Mouse (Mus musculus) embryonic facial prominence, embryonic 14.5 days (tissue): ENCODE results near the gene Patl2. TPM values are rescaled to one million over a fixed set of nuclear protein-coding genes. Genes with fewer than 3 reads are reported as not detected.
A peak's percentile ranks its signal among the peaks of the same experiment; 100 is the strongest.

Experiments
- ATAC-seq: fragments of 200-750 bp; cut with Nextera tagmentation; 2 replicates; pipeline ENCODE4 v1.8.0; 2017; ENCODE audit warnings: low read depth, moderate number of reproducible peaks, moderate TSS enrichment
- DNase-seq: peaks from one replicate; pipeline ENCODE4 v3.0.0-alpha.2; 2015; ENCODE audit warnings: low spot score
- H3K27ac ChIP-seq: fragments of 300-500 bp; sonication (generic); replicated peaks from 2 replicates; pipeline ENCODE4 v1.5.1; 2014; ENCODE audit warnings: low read depth, mild to moderate bottlenecking, low read length, moderate library complexity
- H3K27me3 ChIP-seq: fragments of 300-500 bp; sonication (generic); replicated peaks from 2 replicates; pipeline ENCODE4 v1.6.1; 2014; ENCODE audit warnings: low read length; ENCODE audit not compliant: control insufficient read depth, insufficient read depth
- H3K36me3 ChIP-seq: fragments of 300-500 bp; sonication (generic); 2 replicates; pipeline ENCODE4 v1.6.1; 2014; ENCODE audit warnings: low read length, mixed read lengths; ENCODE audit not compliant: control insufficient read depth, insufficient read depth
- H3K4me1 ChIP-seq: fragments of 300-500 bp; sonication (generic); 2 replicates; pipeline ENCODE4 v1.6.1; 2014; ENCODE audit warnings: antibody characterized with exemption, low read length; ENCODE audit not compliant: control insufficient read depth, insufficient read depth
- H3K4me2 ChIP-seq: fragments of 300-500 bp; sonication (generic); 2 replicates; pipeline ENCODE4 v1.6.1; 2014; ENCODE audit warnings: low read depth, mild to moderate bottlenecking, low read length, moderate library complexity, mixed read lengths
- H3K4me3 ChIP-seq: fragments of 300-500 bp; sonication (generic); 2 replicates; pipeline ENCODE4 v1.5.1; 2014; ENCODE audit warnings: low read depth, mild to moderate bottlenecking, low read length
- H3K9ac ChIP-seq: fragments of 300-500 bp; sonication (generic); 2 replicates; pipeline ENCODE4 v1.6.1; 2014; ENCODE audit warnings: low read depth, mild to moderate bottlenecking, low read length, moderate library complexity, mixed read lengths
- H3K9me3 ChIP-seq: fragments of 300-500 bp; sonication (generic); 2 replicates; pipeline ENCODE4 v1.6.1; 2016; ENCODE audit warnings: low read length; ENCODE audit not compliant: control insufficient read depth
- WGBS: fragments of 180-500 bp; shearing (Covaris S2); extraction: QIAGEN DNeasy Blood & Tissue Kit; methylation state at CpG from one replicate; pipeline ENCODE4 v1.1.7; 2014; 5-methylcytosine and 5-hydroxymethylcytosine counted together
- polyA plus RNA-seq: library from polyadenylated mRNA; unstranded; fragments of >200 nt; fragmentation: Nextera tagmentation; extraction: Ambion mirVana; gene quantifications from 2 replicates; pipeline ENCODE4 v1.2.1, GENCODE M21; 2014

Patl2 gene
- polyA plus RNA-seq, 1 experiment from 2014 or later, result not detected

DNA sequence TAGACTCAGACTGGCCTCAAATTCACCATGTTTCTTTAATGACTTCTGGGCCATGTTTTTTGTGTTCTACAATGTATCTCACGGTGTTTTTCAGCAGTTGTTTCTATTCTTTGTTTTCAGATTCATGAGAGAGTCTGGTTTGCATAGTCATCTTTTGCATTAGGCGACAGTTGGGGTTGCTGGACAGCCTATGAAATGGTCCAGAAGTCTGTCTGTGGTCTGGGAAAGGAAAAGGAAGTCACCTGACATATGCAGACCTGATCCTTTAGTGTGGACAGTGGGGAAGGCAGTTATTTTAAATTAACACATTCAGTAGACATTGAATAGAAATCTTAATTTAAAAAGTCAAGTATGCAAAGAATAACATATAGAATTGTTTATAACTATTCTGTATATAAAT lies 23.5 kb downstream of the Patl2 start:
- Histone ChIP-seq H3K4me2 (no peak overlapping the region), H3K4me3 (no peak overlapping the region), H3K4me1 (peaks cover 5% of the 10 kb centered on the region; the same call in 1 of the 2 replicates), H3K9me3 (no peaks in the 10 kb centered on the region), H3K27me3 (no peaks in the 10 kb centered on the region), H3K36me3 (no peaks in the 10 kb centered on the region), H3K27ac (no peak overlapping the region), H3K9ac (no peak overlapping the region)
- no peak for ATAC-seq
- WGBS, result 81% methylated on average over 2 of the region's 2 CpGs
- no peak for DNase-seq

DNA sequence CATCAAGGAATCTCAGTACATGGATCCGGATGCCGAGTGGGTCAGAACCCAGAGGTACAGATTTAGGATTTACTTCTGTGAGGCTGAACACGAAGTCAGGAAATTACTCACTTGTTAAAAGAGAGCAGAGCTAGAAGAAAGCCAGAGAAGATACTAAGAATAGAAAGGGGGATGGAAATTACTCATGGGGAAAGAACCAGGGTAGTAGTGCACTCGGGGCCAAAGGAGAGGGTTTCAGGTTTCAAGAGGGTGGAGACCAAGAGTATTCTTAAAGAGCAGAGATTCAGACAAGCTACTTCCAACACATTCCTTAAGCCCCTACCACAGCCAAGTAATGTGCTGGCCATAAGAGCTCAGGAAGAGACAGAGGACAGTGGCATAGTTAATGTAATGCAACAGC lies 24.4 kb downstream of the Patl2 start:
- no peak overlapping the region for H3K27ac ChIP-seq
- no peaks in the 10 kb centered on the region for H3K36me3 ChIP-seq
- no peak overlapping the region for H3K4me2 ChIP-seq
- no peaks in the 10 kb centered on the region for H3K9me3 ChIP-seq
- peak; percentile 38; the same call in 1 of the 2 replicates for ATAC-seq
- H3K27me3 ChIP-seq, result no peaks in the 10 kb centered on the region
- peak; percentile 38 for DNase-seq
- no peak overlapping the region for H3K4me3 ChIP-seq
- WGBS, result 41% methylated on average over 4 of the region's 4 CpGs
- no peak overlapping the region for H3K9ac ChIP-seq
- peaks cover 5% of the 10 kb centered on the region; the same call in 1 of the 2 replicates for H3K4me1 ChIP-seq

DNA sequence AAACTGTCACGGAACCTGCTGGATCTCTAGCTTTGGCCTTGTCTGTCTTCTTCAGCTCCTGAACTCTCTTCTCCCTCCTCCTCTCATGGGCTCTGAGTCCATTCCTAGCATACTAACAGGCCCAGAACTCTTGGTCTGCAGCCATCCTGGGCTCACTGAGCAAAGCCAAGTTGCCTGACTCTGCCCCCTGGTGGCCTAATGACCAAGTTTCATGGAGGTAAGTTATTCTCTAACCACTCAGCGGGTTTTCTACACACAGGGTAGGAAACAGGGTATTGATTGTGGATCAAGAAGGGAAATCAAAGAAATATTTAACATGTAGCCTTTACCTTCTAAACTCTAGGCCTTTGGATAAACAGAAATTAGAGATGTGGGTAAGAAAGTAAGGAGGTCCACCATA lies 25.3 kb downstream of the Patl2 start, which contains the start of gene Trim69:
TSS of gene Trim69 (plus strand) at position 21 of the 400 bp plus-strand sequence.
- Histone ChIP-seq H3K9ac (no peak within 1 kb of the TSS), H3K27me3 (no peaks in the 10 kb centered on the region), H3K4me1 (peaks cover 5% of the 10 kb centered on the region; the same call in 1 of the 2 replicates), H3K27ac (no peak within 1 kb of the TSS), H3K4me3 (no peak within 1 kb of the TSS), H3K36me3 (no peaks in the 10 kb centered on the region), H3K4me2 (no peak within 1 kb of the TSS), H3K9me3 (no peaks in the 10 kb centered on the region)
- 52% methylated on average over 2 of the region's 2 CpGs for WGBS
- peak; percentile 82 for DNase-seq
- ATAC-seq, result peak; percentile 54; the same call in 1 of the 2 replicates

DNA sequence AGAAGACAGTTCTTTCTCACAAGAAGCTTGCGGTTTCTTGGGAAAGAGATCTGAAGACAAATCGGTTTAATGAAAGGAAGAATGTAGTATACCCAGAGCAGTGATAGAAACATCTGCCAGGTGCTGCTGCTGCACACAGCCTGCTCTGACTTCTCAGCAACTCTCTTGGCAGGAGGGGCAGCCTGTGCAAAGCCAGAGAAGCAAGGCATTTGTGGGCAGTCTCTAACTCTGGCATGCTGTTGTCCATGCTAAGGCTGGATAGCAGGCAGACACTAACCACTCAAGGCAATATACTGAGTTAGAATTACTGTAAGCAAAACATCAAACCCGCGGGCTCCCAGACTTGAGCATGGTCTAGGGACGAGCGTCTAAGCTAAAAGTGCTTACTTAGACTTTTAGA lies 26.3 kb downstream of the Patl2 start:
- peaks cover 5% of the 10 kb centered on the region; the same call in 1 of the 2 replicates for H3K4me1 ChIP-seq

DNA sequence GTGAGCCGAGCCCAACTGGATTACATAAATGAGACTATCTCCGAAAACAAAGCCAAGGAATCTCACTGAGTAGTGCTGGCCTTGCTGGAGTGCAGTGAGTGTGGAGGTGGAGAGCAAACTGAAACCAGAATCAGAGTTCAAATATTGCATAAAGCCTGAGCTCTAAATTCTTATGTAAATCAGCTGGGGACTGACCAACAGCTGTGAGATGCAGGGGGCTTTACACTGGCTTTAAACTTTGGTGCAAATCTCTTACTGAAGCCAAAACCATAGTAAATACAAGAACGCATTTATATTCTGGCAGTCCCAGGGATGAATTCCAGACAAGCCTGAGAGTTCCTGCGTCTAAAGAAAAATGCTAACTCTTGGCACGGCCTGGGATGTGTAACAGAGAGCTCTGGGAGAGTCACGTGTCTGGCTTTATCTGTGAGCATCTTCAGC lies 27.6 kb downstream of the Patl2 start:
- ATAC-seq (peak; percentile 77), DNase-seq (peak; percentile 84)
- Histone ChIP-seq H3K36me3 (peaks cover 3% of the 10 kb centered on the region; the same call in 1 of the 2 replicates), H3K9me3 (no peaks in the 10 kb centered on the region), H3K4me2 (no peak overlapping the region), H3K4me3 (no peak overlapping the region), H3K4me1 (peaks cover 5% of the 10 kb centered on the region; the same call in 1 of the 2 replicates), H3K27ac (no peak overlapping the region), H3K9ac (no peak overlapping the region), H3K27me3 (no peaks in the 10 kb centered on the region)
- WGBS, result 29% methylated on average over 6 of the region's 6 CpGs

More for the DNA sequence above, 26.3 kb downstream of the Patl2 start:
- Histone ChIP-seq H3K27me3 (no peaks in the 10 kb centered on the region), H3K4me3 (no peak overlapping the region), H3K9ac (no peak overlapping the region), H3K4me2 (no peak overlapping the region), H3K27ac (no peak overlapping the region), H3K36me3 (no peaks in the 10 kb centered on the region), H3K9me3 (no peaks in the 10 kb centered on the region)
- no peak for ATAC-seq
- DNase-seq, result no peak
- 80% methylated on average over 6 of the region's 6 CpGs for WGBS

DNA sequence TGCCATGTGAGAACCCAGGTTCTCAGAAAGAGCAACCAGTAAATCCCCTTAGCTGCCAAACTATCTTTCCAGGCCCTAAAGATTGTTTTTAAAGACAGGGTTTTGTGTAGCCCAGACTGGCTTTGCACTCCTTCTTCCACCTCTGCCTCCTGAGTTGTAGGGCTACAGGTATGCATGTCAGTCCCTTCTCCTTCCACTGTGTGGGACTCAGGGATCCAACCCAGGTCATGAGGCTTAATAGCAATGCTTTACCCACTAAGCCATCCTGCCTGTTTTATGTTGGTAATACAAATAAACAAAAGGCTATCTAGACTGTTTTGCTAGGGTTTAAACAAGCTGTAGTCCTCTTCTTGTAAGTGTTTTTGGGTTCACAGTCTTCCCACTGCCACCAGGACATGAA lies 28.4 kb downstream of the Patl2 start:
- no peak for DNase-seq

DNA sequence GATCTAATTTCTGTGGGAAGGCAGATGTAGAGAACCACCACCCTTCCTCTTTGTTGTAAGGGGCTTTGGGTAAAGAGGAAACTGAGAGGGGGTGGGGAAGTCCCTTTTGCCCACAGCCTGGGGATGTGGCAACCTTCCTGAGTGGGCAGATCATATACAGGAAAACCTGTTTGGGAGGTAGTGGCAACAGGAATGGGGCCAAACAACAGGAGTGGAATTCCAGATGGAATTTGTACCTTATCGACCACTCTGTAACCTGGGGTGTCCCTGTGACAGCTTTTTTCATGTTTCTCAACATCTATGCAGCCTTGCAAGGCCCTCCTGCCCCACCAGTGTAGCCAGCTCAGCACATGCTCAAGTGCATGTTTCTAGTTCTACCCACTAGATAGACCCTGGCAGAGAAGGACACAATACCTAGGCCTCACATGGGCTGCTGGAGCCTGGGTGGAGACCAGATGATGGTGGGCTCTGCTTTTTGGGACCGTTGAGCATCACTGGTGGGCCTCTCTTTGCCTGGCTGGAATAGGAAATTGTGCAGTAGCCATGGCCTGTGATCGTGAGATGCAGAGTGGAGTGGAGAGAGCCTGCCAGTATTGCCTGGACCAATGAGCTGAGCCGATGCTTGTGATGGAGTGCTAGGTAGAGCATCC lies 29.8 kb downstream of the Patl2 start:
- Histone ChIP-seq H3K4me1 (no peaks in the 10 kb centered on the region), H3K9me3 (no peaks in the 10 kb centered on the region), H3K4me2 (no peak overlapping the region), H3K4me3 (no peak overlapping the region), H3K36me3 (peaks cover 10% of the 10 kb centered on the region; the same call in 1 of the 2 replicates), H3K27me3 (no peaks in the 10 kb centered on the region), H3K27ac (no peak overlapping the region), H3K9ac (no peak overlapping the region)
- DNase-seq (no peak), ATAC-seq (no peak)
- WGBS, result 80% methylated on average over 4 of the region's 4 CpGs

More for the DNA sequence above, 28.4 kb downstream of the Patl2 start:
- H3K4me2 ChIP-seq, result no peak overlapping the region
- no peak overlapping the region for H3K27ac ChIP-seq
- H3K27me3 ChIP-seq, result no peaks in the 10 kb centered on the region
- H3K9me3 ChIP-seq, result no peaks in the 10 kb centered on the region
- ATAC-seq, result no peak
- peaks cover 5% of the 10 kb centered on the region; the same call in 1 of the 2 replicates for H3K4me1 ChIP-seq
- H3K9ac ChIP-seq, result no peak overlapping the region
- peaks cover 3% of the 10 kb centered on the region; the same call in 1 of the 2 replicates for H3K36me3 ChIP-seq
- no peak overlapping the region for H3K4me3 ChIP-seq

DNA sequence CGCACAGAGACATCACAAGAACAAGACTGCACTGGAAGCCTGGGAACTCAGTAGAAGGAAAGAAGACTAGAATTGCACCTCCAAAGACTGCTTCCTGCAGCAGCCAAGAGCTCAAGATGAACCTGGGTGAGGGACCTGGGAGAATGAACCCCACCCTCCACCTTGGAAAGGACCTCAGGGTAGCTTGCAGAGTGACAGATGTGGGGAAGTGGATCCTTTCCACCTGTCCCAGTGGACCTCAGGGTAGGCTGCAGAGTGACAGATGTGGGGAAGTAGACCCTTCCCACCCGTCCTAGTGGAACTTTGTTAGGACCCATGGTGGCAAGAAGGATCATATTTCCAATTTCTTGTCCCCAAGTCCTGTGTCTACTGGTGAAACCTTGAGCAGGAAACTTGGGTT lies 30.7 kb downstream of the Patl2 start:
- H3K27me3 ChIP-seq, result no peaks in the 10 kb centered on the region
- H3K9me3 ChIP-seq, result no peaks in the 10 kb centered on the region
- H3K4me2 ChIP-seq, result no peak overlapping the region
- no peak overlapping the region for H3K4me3 ChIP-seq
- no peak overlapping the region for H3K27ac ChIP-seq
- H3K9ac ChIP-seq, result no peak overlapping the region
- H3K4me1 ChIP-seq, result no peaks in the 10 kb centered on the region
- ATAC-seq (no peak), DNase-seq (no peak)
- 68% methylated on average over 2 of the region's 2 CpGs for WGBS
- H3K36me3 ChIP-seq, result peaks cover 10% of the 10 kb centered on the region; the same call in 1 of the 2 replicates

DNA sequence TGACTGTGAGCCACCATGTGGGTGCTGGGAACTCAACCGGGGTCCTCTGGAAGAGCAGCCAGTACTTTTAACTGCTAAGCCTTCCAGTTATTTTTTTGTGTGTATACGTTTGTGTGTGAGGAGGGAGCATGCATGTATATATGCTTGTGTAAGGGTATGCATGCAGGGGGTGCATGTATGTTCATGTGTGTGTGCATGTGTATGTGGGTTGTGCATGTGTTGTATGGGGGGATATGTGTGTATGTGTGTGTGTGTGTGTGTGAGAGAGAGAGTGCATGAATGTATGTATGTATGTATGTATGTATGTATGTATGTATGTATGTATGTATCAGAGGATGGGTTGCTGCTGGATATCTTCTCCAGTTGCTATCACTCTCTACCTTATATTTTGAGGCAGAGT lies 31.5 kb downstream of the Patl2 start:
- Histone ChIP-seq H3K4me3 (no peak overlapping the region), H3K27ac (no peak overlapping the region), H3K4me2 (no peak overlapping the region), H3K4me1 (no peaks in the 10 kb centered on the region), H3K36me3 (peaks cover 10% of the 10 kb centered on the region; the same call in 1 of the 2 replicates), H3K9ac (no peak overlapping the region), H3K9me3 (no peaks in the 10 kb centered on the region), H3K27me3 (no peaks in the 10 kb centered on the region)
- WGBS, result 95% methylated on average over 2 of the region's 2 CpGs
- DNase-seq (no peak), ATAC-seq (no peak)
